Mouse (Mus musculus): Measurements from ENCODE around the gene A4gnt. TPM values are rescaled to one million over a fixed set of nuclear protein-coding genes. Genes with fewer than 3 reads are reported as not detected.
A peak's percentile ranks its signal among the peaks of the same experiment; 100 is the strongest.

Gene A4gnt
- polyA plus RNA-seq, 1 experiment from 2014 or later, result not detected

DNA sequence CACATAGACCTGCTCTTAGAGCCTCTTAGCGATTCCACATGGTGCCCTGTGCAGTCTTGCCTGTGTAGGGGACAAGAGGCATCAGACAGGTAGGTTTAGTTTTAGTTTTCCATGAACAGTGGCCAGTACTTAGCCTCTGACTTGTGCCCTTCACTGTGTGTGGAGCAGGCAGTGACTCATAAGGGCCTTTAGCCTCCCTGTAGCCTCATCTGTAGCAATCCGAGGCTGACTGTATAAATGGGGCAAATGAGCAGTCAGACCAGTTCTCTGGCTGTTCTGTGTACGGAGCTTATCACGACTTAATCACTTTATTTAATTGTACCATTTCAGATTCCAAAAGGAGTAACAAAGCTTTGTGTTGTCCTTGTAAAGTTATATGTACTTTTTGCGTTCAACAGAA lies 27.7 kb downstream of the A4gnt start:
- peaks cover 4% of the 10 kb centered on the region; the same call in 1 of the 2 replicates for H3K36me3 ChIP-seq (ENCODE audit: control insufficient read depth, insufficient read depth, low read length)
- no peaks in the 10 kb centered on the region for H3K27me3 ChIP-seq (ENCODE audit: control insufficient read depth, insufficient read depth, low read length)
- H3K4me1 ChIP-seq (replicated peaks; ENCODE audit: control insufficient read depth, insufficient read depth, low read length), result no peaks in the 10 kb centered on the region
- H3K4me3 ChIP-seq (ENCODE audit: low read depth, low read length), result no peak overlapping the region
- DNase-seq (ENCODE audit: low spot score) (no peak), ATAC-seq (ENCODE audit: low FRiP score) (no peak)
- no peak overlapping the region for H3K4me2 ChIP-seq (replicated peaks; ENCODE audit: low read depth, low read length)
- no peaks in the 10 kb centered on the region for H3K9me3 ChIP-seq (ENCODE audit: control insufficient read depth, low read length)
- no peak overlapping the region for H3K27ac ChIP-seq (ENCODE audit: low read depth, low read length)
- 86% methylated on average over 5 of the region's 5 CpGs for WGBS
- H3K9ac ChIP-seq (ENCODE audit: low read depth, low read length), result no peak overlapping the region

DNA sequence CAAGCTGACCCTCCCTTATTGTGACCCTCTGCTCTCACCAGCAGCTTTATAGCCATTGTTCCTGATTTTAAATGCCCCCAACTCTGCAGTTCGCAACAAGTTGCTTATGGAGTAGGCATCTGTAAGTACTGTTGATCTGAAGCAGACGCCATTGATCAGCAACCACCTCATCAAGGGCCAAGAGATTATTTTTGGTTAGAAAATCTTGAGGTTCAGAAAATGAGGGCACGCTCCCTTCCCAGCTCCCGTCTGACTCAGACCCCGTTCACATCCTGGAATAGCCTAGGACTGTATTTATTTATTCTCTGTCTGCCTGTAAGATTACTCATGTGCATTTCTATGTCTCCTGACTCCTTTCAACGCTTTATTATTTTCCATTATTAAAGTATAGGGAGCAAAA lies 33.1 kb downstream of the A4gnt start:
- ATAC-seq (ENCODE audit: low FRiP score), result no peak
- Histone ChIP-seq H3K36me3 (ENCODE audit: control insufficient read depth, insufficient read depth, low read length) (peaks cover 3% of the 10 kb centered on the region; the same call in 1 of the 2 replicates), H3K4me1 (replicated peaks; ENCODE audit: control insufficient read depth, insufficient read depth, low read length) (no peaks in the 10 kb centered on the region), H3K27ac (ENCODE audit: low read depth, low read length) (no peak overlapping the region), H3K4me2 (replicated peaks; ENCODE audit: low read depth, low read length) (no peak overlapping the region), H3K9me3 (ENCODE audit: control insufficient read depth, low read length) (no peaks in the 10 kb centered on the region), H3K27me3 (ENCODE audit: control insufficient read depth, insufficient read depth, low read length) (no peaks in the 10 kb centered on the region), H3K4me3 (ENCODE audit: low read depth, low read length) (no peak overlapping the region), H3K9ac (ENCODE audit: low read depth, low read length) (no peak overlapping the region)
- WGBS, result 85% methylated on average over 6 of the region's 6 CpGs
- DNase-seq (ENCODE audit: low spot score), result no peak

DNA sequence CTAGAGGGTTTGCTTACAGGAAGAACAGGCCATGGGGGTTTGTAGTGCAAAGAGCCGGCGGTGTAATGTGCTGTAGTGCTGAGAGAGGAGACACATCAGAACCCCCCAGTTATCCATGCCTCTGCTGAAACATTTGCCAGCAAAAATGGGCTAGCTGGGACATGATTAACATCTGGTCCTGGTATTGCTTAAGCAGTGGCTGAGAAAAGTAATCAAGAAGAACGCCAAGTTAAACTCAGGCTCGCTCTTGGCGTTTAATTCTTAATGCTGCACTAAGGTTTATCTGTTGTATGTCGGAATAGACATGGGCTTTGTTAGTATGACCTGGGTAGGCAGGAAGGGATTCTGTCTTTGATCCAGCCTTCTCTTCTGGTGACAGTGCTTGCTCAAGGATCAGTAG lies 33.8 kb downstream of the A4gnt start:
- no peaks in the 10 kb centered on the region for H3K9me3 ChIP-seq (ENCODE audit: control insufficient read depth, low read length)
- WGBS, result 95% methylated on average over 6 of the region's 6 CpGs
- H3K27me3 ChIP-seq (ENCODE audit: control insufficient read depth, insufficient read depth, low read length), result no peaks in the 10 kb centered on the region
- H3K4me1 ChIP-seq (replicated peaks; ENCODE audit: control insufficient read depth, insufficient read depth, low read length), result no peaks in the 10 kb centered on the region
- DNase-seq (ENCODE audit: low spot score) (no peak), ATAC-seq (ENCODE audit: low FRiP score) (no peak)
- no peak overlapping the region for H3K9ac ChIP-seq (ENCODE audit: low read depth, low read length)
- H3K4me3 ChIP-seq (ENCODE audit: low read depth, low read length), result no peak overlapping the region
- peaks cover 3% of the 10 kb centered on the region; the same call in 1 of the 2 replicates for H3K36me3 ChIP-seq (ENCODE audit: control insufficient read depth, insufficient read depth, low read length)
- no peak overlapping the region for H3K4me2 ChIP-seq (replicated peaks; ENCODE audit: low read depth, low read length)
- no peak overlapping the region for H3K27ac ChIP-seq (ENCODE audit: low read depth, low read length)

DNA sequence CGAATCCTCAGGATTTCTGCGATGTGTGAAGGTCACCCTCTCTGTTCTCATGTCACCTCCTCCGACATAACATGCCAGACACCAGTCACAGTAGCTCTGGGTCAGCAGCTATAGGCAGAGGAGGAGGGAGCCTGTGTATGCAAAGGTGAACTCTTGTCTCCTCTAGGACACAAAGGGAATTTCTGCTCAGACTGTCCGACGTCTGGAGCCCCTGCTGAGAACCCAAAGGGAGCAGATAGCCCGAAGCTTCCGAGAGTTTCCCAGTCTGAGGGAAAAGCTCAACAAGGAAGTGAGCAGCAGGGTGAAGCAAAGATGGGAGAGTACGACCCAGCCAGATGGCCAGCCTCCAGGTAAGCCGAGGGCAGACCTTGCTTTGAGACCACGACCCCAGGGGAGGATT lies 48.5 kb downstream of the A4gnt start:
- Histone ChIP-seq H3K4me3 (ENCODE audit: low read depth, low read length) (no peak overlapping the region), H3K4me2 (replicated peaks; ENCODE audit: low read depth, low read length) (no peak overlapping the region), H3K4me1 (replicated peaks; ENCODE audit: control insufficient read depth, insufficient read depth, low read length) (no peaks in the 10 kb centered on the region), H3K36me3 (ENCODE audit: control insufficient read depth, insufficient read depth, low read length) (no peaks in the 10 kb centered on the region), H3K27ac (ENCODE audit: low read depth, low read length) (no peak overlapping the region), H3K9ac (ENCODE audit: low read depth, low read length) (no peak overlapping the region), H3K9me3 (ENCODE audit: control insufficient read depth, low read length) (no peaks in the 10 kb centered on the region), H3K27me3 (ENCODE audit: control insufficient read depth, insufficient read depth, low read length) (no peaks in the 10 kb centered on the region)
- WGBS, result 75% methylated on average over 10 of the region's 10 CpGs
- DNase-seq (ENCODE audit: low spot score) (no peak), ATAC-seq (ENCODE audit: low FRiP score) (no peak)

DNA sequence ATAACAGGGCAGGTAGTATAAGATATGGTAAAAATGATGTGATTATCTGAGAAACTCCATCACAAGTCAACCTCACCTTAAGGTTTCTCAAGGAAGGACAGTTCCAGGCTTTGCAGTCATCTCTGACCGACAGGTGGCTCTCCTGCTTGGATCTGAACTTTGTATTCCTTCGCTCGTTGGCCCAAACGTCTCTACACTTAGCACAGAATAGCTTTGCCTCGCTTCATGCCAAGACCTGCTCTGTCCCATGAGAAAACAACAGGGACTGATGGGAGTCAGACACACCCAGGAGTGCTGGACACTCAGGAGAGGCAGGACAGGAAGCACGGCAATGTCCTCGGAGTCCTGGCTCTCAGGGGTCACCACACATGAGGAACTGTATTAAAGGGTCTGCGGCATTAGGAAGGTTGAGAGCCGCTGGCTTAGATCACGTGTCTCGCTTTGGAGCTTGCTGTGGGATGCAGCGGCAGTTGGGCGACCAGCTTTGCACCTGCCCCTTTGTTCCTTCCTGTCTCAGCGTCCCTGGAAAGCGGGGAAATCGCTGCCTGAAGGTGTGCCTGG lies 49.4 kb downstream of the A4gnt start:
- no peaks in the 10 kb centered on the region for H3K36me3 ChIP-seq (ENCODE audit: control insufficient read depth, insufficient read depth, low read length)
- DNase-seq (ENCODE audit: low spot score), result no peak
- WGBS, result 86% methylated on average over 16 of the region's 16 CpGs
- no peaks in the 10 kb centered on the region for H3K4me1 ChIP-seq (replicated peaks; ENCODE audit: control insufficient read depth, insufficient read depth, low read length)
- ATAC-seq (ENCODE audit: low FRiP score), result no peak
- no peak overlapping the region for H3K9ac ChIP-seq (ENCODE audit: low read depth, low read length)
- H3K4me3 ChIP-seq (ENCODE audit: low read depth, low read length), result no peak overlapping the region
- no peaks in the 10 kb centered on the region for H3K9me3 ChIP-seq (ENCODE audit: control insufficient read depth, low read length)
- no peak overlapping the region for H3K27ac ChIP-seq (ENCODE audit: low read depth, low read length)
- H3K4me2 ChIP-seq (replicated peaks; ENCODE audit: low read depth, low read length), result no peak overlapping the region
- H3K27me3 ChIP-seq (ENCODE audit: control insufficient read depth, insufficient read depth, low read length), result no peaks in the 10 kb centered on the region

DNA sequence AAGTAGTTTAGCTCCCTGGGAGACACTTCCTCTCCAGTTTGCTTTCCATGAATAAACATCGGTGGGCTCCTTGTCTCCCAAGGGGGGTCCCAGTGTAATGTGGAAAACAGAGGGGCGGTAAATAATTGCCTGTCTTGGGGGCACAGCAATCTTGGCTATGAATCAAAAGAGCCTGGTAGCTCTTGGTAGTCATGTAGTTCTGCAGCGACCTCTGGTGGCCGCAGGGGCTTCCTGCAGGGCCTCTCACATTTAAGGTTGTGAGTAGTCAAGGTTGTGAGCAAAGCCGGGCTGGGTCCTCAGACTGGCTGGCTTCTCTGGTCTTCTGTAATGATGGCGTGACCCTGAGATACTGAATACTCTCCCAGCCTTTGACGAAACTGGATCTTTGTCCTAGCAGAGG lies 50.1 kb downstream of the A4gnt start:
- 0 out of 2 replicates have a peak, but pooled peaks have one; percentile 12 for ATAC-seq (ENCODE audit: low FRiP score)
- H3K36me3 ChIP-seq (ENCODE audit: control insufficient read depth, insufficient read depth, low read length), result no peaks in the 10 kb centered on the region

DNA sequence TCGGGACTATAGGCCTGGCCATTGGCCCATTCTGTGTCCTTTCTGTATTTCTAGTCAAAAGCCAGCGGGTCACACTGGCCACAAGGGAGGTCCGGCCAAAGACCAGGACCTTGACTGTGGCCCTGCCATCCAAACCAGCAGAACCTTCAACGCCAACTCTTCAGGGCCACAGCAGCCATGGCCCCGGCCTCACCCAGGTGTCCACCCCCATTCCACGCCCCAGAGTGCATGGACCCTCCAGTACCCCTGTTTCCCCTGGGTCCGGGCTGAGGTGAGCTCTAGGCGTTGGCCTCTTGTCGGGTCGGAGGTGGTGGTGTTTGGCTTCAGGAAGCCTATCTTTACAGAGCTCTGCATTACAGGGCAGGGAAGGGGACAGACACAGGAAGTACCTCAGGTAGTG lies 50.6 kb downstream of the A4gnt start:
- Histone ChIP-seq H3K27ac (ENCODE audit: low read depth, low read length) (no peak overlapping the region), H3K4me3 (ENCODE audit: low read depth, low read length) (no peak overlapping the region), H3K27me3 (ENCODE audit: control insufficient read depth, insufficient read depth, low read length) (no peaks in the 10 kb centered on the region), H3K36me3 (ENCODE audit: control insufficient read depth, insufficient read depth, low read length) (no peaks in the 10 kb centered on the region), H3K4me2 (replicated peaks; ENCODE audit: low read depth, low read length) (no peak overlapping the region), H3K9ac (ENCODE audit: low read depth, low read length) (no peak overlapping the region), H3K9me3 (ENCODE audit: control insufficient read depth, low read length) (no peaks in the 10 kb centered on the region), H3K4me1 (replicated peaks; ENCODE audit: control insufficient read depth, insufficient read depth, low read length) (no peaks in the 10 kb centered on the region)
- ATAC-seq (ENCODE audit: low FRiP score) (0 out of 2 replicates have a peak, but pooled peaks have one; percentile 25), DNase-seq (ENCODE audit: low spot score) (no peak)
- WGBS, result 91% methylated on average over 10 of the region's 10 CpGs

More for the DNA sequence above, 50.1 kb downstream of the A4gnt start:
- no peaks in the 10 kb centered on the region for H3K27me3 ChIP-seq (ENCODE audit: control insufficient read depth, insufficient read depth, low read length)
- H3K27ac ChIP-seq (ENCODE audit: low read depth, low read length), result no peak overlapping the region
- peak; percentile 89 for DNase-seq (ENCODE audit: low spot score)
- no peak overlapping the region for H3K4me2 ChIP-seq (replicated peaks; ENCODE audit: low read depth, low read length)
- H3K9ac ChIP-seq (ENCODE audit: low read depth, low read length), result no peak overlapping the region
- no peaks in the 10 kb centered on the region for H3K9me3 ChIP-seq (ENCODE audit: control insufficient read depth, low read length)
- no peaks in the 10 kb centered on the region for H3K4me1 ChIP-seq (replicated peaks; ENCODE audit: control insufficient read depth, insufficient read depth, low read length)
- no peak overlapping the region for H3K4me3 ChIP-seq (ENCODE audit: low read depth, low read length)
- 28% methylated on average over 7 of the region's 7 CpGs for WGBS

GRCm38 (mm10) chr9:99667596-99667995 lies 55.3 kb downstream of the A4gnt start:
- DNase-seq (ENCODE audit: low spot score) (no peak), ATAC-seq (ENCODE audit: low FRiP score) (no peak)
- WGBS, result 83% methylated on average over 8 of the region's 8 CpGs
- Histone ChIP-seq H3K27me3 (ENCODE audit: control insufficient read depth, insufficient read depth, low read length) (no peaks in the 10 kb centered on the region), H3K4me1 (replicated peaks; ENCODE audit: control insufficient read depth, insufficient read depth, low read length) (no peaks in the 10 kb centered on the region), H3K9me3 (ENCODE audit: control insufficient read depth, low read length) (no peaks in the 10 kb centered on the region), H3K4me3 (ENCODE audit: low read depth, low read length) (no peak overlapping the region), H3K36me3 (ENCODE audit: control insufficient read depth, insufficient read depth, low read length) (peaks cover 6% of the 10 kb centered on the region; the same call in 1 of the 2 replicates), H3K9ac (ENCODE audit: low read depth, low read length) (no peak overlapping the region), H3K4me2 (replicated peaks; ENCODE audit: low read depth, low read length) (no peak overlapping the region), H3K27ac (ENCODE audit: low read depth, low read length) (no peak overlapping the region)

DNA sequence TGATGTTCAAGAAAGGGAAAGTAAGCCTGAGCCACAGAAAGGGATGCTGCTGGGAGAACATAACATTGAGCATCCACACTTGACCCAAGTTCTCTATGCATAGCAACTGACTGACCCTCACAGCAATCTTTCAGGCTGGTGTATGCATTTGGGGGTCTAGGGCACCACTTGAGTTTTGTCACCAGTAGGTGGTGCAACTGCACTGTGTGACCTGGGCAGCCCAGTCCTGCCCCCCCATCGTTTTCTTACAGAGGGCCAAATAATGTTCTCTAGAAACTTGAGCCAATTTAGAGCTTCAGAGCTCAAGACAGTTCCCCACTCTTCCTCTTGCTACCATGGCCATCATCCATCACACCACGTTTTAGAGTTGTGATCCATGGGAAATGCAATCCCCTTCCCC lies 59.3 kb downstream of the A4gnt start:
- Histone ChIP-seq H3K4me2 (replicated peaks; ENCODE audit: low read depth, low read length) (no peak overlapping the region), H3K4me3 (ENCODE audit: low read depth, low read length) (no peak overlapping the region), H3K27ac (ENCODE audit: low read depth, low read length) (no peak overlapping the region), H3K36me3 (ENCODE audit: control insufficient read depth, insufficient read depth, low read length) (peaks cover 6% of the 10 kb centered on the region; the same call in 1 of the 2 replicates), H3K9me3 (ENCODE audit: control insufficient read depth, low read length) (no peaks in the 10 kb centered on the region), H3K9ac (ENCODE audit: low read depth, low read length) (no peak overlapping the region), H3K27me3 (ENCODE audit: control insufficient read depth, insufficient read depth, low read length) (no peaks in the 10 kb centered on the region), H3K4me1 (replicated peaks; ENCODE audit: control insufficient read depth, insufficient read depth, low read length) (no peaks in the 10 kb centered on the region)
- peak; percentile 10 for DNase-seq (ENCODE audit: low spot score)
- 46% methylated on average over 2 of the region's 2 CpGs for WGBS
- no peak for ATAC-seq (ENCODE audit: low FRiP score)

Measured in hindbrain, embryonic 11.5 days (tissue).